Mouse (Mus musculus): ENCODE measurements around the gene Atg4c.
A peak's percentile ranks its signal among the peaks of the same experiment; 100 is the strongest.

The Atg4c gene

DNA sequence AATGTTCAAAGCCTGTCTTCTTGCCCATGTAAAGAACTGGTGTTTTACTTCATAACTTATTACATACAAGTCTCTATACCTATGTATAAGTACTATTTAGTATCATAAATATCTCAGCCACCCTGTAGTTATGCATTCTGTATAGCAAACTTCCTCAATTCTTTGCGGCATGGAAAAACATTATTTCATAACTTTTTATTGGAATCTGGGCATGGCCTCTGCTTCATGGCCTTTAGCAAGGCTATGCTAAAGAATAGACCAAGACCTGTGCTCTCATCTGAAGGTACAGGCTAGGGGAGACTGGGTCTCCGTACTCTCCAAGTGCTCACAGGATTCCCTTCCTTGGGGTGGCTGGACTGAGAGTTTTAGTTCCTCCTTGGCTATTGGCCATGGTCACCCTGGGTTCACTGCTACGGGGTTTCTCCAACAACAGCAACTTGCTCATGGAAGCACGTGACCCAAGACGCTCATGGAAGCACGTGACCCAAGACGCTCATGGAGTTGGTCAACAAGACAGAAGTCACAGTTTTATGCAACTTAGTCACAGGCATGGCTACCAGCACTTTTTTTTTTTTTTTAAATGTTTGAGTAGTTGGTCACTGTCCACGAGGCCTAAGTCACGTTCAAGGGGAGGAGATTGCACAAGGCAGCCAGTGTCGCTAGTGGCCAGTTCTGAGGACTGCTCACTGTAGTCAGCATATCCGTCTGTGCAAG lies 7.2 kb upstream of the Atg4c start:
- DNase-seq, result no peak

DNA sequence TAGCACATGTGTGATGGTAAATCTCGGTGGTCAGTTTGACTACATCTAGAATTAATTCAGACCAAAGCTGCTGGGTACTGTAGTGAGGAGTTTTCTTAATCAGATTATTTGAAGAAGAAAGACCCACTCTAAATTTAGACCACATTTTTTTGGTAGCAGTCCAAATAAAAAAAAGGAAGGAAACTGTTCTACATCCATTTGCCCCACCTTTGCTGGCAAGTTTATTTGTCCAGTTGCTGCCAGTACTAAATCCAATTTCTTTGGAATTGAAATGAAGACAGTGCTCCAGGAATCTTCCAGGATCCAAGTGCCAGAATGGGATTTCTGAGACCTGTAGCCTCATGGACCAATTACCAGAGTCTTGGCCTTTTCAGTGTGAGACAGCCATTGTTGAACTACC lies 1.1 kb upstream of the Atg4c start:
- DNase-seq, result no peak

DNA sequence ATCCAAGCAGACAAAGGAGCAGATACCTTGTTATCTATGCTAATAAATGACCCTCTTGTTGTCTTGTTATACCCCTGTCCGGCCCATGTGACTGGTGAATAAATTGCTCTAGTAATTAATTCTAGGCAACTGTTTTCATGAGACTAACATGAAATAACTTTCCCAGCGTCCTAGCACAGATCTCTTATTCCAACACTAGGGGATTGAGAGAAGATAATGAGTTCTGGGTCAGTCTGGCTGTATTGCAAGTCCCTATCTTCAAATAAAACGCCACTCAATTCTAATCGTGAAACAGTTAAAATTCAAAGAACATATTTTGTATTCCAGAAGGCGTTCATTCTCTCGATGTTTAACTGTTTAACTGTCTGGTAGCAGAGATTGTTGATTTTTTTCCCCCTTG lies 520 bp upstream of the Atg4c start:
- no peak for DNase-seq

DNA sequence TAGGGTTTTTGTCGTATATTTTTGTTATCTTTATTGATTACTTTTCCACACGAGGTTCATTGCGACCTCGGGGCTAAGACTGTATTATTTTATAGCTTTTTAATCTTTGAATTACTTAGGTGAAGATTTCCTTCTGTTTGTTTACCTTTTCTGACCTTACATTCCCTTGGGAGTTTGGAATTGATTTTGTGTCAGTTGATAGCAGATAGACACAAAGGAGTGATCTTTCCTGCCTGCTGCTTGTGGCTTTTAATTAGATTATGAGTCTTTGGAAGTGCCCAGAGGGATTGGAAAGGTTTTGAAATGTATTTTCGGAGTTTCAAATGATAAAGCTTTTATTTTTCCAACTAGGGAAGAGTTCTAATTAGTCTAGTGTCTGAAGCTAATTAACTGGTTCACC lies 1.1 kb downstream of the Atg4c start:
- no peak for DNase-seq

DNA sequence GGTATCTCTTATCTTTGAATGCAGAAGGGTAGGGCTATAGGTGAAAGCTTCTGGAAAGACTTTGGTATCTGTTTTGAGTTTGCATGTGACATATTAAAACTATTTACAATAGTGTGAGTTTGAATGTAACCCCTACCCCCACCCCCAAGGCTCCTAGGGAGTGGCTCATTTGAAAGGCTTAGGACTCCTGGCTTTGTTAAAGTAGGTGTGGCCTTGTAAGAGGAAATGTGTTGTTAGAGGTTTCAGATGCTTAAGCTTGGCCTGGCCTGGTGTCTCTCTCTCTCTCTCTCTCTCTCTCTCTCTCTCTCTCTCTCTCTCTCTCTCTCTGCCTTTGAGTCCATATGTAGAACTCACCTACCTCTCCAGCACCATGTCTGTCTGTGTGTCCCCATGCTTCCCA lies 5.0 kb downstream of the Atg4c start:
- no peak for DNase-seq

DNA sequence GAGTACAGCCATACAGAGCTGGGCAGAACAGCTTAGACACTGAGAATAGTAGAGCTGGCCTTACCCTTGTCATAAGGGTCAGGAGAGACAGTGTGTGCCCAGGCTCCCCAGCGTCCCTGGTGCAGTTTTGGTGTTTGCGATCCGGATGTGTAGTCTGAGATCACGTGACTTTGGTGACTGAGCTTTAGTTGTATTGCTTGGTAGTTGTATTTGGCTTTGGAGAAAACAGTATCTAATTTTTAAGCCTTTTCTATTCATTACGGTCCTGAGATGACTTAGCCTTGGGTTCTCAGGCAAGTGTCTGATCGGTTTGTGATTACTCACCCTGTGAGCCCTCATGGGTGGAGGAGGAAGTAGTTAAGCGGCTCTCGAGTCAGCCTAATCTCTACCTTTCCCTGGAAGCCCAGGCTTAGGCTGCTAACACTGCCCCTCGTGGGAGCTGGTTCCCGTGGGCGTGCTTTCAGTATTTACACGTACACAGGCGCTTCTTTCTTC lies 6.1 kb downstream of the Atg4c start:
- DNase-seq, result no peak

DNA sequence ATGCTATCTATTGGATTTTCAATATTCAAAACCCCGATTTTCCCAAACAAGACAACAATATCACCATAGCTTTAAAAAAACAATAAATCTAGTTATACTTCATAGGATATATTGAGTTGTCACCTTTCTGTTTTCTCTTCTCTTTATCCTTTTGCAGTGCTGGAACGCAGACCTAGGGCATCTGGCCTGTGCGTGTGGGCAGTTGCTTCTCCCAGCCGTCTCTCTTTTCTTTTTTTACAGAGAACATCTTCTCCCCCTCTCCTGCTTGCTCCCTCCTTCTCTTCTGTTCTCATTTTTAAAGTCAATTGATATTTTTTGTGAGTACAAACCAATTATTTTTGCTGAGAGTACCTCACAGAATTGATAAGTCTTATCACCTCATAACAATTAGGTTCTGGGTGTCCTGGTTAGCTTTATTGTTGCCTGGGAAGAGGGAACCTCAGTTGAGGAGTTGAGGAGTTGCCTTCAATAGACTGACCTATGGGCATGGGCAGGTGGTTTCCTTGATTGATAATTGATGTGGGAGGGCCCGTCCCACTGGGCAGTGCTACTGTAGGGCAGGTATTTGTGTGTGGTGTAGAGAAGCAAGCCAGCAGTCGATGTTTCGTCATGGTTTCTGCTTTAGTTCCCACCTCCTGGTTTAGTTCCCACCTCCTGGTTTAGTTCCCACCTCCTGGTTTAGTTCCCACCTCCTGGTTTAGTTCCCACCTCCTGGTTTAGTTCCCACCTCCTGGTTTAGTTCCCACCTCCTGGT lies 6.8 kb downstream of the Atg4c start:
- DNase-seq, result no peak

DNA sequence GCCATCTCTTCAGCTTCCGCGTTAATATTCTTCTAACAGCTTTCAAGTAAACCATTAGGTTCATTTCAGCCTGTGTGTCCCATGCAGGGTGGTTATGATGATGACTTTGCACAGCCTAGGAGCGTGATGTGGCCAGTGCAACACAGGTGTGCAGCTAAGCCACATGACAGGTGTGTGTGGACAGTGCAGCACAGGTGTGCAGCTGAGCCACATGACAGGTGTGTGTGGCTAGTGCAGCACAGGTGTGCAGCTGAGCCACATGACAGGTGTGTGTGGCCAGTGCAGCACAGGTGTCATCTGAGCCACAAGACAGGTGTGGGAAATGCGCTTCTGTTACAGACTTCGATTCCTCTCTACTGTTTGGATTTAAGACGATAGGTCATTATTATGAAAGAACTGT lies 12.0 kb downstream of the Atg4c start:
- no peak for DNase-seq

DNA sequence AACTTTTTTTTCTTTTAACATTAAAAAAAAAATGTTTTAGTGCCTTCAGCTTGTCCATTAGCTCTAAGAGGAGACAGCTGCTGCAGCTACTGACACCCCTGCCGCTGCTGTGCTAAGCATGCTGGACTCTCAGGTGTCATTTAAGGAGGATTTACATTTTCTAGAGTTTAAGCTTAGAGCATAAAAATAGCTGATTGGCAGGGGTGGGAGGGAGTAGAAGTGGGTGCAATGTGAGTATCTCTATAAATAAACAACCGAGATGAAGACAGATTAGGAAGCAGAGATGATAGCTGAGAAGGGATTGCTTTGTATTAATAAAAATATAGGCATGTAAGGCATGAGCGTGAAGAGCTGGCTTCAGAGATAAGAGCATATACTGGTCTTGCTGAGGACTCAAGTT lies 12.6 kb downstream of the Atg4c start:
- DNase-seq, result no peak

DNA sequence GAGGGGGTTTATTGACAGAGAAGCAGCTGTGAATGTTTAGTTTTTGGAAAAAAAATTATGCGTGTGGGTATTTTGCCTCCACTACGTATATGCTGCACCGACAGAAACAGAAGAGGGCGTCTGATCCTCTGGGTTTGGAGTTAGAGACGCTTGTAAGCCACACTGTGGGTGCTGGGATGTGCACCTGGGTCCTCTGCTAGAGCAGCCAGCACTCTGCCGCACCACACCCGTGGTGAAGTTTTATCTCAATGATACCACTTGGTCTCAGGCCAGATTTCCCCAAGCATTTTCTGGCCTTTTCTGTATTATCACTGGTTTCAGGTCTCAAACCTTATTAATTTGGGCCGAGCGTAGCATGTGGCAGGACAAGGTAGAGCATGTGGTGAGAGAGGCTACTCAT lies 16.4 kb downstream of the Atg4c start:
- DNase-seq, result no peak

DNA sequence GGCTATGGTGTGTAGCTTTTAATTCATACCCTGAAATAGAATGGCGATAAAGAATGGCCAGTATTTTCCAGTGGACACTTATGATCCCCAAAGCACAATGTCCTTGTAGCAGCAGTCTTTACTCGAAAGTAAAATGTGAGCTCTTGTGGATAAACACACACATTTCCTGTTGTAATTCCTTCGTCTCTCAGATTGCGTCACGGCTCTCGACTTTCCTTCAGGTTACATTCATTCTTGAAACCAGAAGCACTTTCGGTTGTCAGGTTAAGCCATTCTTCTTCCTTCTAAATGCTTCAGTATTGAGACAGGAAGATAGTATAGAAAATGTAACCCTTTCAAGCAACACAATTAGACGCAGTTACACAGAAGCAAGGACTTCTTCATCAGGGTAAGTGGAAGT lies 17.9 kb downstream of the Atg4c start:
- DNase-seq, result no peak

DNA sequence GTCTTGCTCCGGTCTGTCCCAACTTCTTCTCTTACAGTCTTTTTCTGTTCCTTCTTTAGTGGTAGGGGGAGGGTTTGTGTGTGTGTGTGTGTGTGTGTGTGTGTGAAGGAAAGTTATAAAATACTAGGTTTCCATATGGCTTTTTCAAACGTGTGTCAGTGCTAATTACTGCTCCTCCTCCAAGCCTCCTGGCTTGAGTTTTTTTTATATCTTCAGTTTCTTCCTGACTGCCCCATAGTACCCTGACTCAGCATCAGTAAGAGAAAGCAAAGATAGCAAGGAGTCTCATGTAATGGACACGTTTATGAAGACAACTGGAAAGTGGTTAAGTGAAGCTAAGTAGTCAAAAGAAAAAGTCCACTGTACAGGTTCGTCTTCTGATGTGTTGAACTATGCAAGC lies 19.4 kb downstream of the Atg4c start:
- no peak for DNase-seq

DNA sequence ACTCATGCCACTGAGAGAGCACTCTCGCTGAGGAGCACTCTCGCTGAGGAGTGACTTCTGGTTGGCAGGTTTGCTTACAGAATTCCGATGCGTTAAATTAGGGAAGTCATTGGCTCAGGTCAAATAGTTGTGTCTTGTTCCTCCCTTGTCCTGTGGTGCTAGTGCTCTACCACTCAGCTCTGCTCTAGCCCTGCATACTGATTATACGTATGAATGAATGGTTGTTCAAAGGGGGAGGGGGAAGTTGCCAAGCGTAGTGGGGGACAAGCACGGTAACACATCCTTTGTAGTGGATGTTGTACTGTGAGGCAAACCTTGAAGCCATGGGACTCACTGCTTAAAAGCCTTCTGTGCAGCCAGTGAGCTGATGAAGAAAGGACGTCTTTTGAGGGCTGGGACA lies 28.5 kb downstream of the Atg4c start:
- no peak for DNase-seq

DNA sequence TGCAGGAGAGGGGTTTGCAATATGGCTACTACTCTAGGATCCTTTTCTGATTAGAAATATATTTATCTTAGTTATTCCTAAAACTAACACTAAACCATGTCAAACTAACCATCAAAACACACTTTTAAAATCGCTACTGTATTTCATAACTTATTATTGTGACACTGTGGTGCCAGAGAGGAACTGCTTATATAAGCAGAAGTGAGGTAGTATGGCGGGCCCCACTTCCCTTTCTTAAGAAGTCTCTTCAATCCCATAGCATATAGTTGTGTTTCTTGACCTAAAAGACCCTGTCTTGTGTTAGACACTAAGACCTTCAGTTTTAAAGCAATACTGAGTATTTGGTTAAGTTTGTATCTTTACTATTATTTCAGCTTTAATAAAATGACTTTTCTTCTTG lies 31.1 kb downstream of the Atg4c start:
- DNase-seq, result no peak

DNA sequence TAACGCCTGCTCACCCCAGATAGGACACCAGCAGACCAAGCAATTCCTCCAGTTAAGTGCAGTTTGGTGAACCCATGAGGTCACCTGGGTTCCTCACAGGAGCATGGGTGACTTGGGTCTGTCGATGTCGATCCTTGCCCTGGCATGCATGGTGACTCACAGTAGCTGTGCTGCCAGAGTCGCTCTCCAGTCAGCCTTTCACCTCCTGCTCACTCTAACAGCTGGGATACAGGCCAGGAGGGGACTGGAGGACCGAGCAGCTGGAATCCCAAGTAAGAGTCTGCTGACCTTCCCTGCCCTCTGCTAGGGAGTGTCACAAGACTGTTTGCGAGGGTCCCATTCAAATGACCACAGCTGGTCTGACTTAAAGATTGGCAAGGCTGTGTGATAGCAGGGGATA lies 33.5 kb downstream of the Atg4c start:
- no peak for DNase-seq

DNA sequence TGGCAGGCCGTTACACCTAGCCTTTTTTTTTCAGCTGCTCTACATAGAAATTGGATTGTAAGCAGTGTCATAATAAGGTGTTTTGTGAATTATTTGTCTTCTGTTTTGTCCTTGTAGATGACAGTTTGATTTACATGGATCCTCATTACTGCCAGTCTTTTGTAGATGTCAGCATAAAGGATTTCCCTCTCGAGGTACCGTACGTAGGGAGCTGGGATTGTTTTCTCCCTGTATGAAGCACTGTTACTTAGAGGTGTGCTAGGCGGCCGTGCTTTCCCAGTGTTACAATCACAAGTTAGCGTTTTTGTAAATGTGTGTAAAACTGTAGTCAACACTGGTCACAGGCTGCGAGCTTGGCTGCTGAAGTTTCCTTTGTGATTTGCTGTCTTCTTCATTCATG lies 35.6 kb downstream of the Atg4c start:
- no peak for DNase-seq

DNA sequence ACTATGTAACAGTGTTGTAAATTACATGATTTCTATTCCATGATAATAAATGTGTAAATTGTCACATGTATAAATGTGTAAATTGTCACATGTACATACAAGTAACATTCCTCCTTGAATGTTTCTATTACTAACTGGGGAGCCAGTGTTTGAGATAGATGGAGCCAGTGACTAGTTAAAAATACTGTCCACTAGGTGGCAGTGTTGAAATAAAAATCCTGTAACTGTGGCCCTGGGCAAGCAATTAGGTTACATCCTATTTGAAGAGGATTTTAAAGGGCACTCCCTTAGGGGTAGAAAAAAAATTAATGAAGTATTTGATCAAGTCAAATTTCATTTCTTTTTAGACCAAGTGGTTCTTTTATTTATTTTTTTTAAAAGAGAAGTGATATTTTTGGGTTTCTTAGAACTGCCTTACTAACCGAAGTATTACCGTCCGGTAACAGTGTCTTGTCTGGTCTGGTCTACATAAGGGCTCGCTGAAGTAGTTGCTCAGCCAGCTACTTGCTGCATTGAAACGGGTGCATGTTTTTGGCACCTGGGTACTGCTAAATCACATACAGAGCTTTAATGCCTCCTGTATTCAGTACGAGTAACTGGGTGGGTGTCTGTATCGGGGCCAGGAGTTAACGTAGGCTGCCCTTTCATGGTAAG lies 41.6 kb downstream of the Atg4c start:
- DNase-seq, result peak; percentile 50 to 82

DNA sequence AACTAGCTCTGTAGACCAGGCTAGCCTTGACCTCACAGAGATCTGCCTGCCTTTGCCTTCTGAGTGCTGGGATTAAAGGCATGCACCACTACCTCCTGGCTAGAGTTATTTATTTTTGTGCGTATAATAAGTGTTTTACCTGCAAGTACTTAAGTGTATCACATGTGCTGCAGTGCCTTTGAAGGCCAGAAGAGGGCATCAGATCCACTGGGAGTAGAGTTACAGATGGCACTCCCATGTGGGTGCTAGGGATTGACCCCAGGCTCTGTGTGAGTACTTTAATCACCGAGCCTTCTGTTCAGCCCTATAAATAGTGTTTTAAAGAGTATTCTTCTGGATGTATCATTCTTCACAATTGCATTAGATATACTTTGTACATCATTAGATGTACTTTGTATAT lies 44.6 kb downstream of the Atg4c start:
- DNase-seq, result peak in 1 of 2 experiments; percentile 15

DNA sequence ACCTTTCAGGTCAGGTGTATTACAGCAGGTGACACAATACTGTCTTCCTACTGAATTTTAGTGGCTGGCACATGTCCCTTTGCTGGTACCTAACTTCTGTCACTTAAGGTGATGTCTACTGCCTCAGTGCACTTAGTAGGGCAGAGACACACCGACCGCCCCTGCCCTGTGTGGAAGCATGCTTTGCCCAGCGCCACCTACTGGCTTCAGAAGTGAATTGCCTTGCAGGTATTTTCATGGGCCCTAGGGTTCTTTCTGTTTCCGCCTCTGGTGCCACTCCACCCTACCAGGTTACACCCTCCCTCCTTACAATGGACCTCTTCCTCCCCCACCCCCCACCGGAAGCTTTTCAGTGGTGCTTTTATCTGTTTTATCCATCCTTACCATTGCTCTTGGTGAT lies 47.9 kb downstream of the Atg4c start:
- no peak for DNase-seq

DNA sequence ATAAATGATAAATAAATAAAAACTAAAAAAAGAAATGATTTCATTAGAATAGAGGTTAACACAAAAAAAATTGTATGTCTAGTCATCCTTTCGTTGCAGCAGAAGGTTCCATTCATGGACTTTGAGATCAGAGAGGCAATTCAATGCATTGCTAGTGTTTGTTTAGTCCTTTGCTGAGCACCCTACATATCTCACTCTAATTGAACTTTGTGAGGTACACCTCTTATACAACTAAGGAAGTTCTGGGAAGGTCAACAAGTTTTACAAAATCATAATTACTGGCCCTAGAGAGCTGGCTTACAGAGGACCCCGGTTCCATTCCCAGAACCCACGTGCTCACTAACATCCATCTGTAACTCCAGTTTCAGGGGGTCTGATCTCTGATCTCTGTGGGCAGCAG lies 55.6 kb downstream of the Atg4c start:
- DNase-seq, result no peak

DNA sequence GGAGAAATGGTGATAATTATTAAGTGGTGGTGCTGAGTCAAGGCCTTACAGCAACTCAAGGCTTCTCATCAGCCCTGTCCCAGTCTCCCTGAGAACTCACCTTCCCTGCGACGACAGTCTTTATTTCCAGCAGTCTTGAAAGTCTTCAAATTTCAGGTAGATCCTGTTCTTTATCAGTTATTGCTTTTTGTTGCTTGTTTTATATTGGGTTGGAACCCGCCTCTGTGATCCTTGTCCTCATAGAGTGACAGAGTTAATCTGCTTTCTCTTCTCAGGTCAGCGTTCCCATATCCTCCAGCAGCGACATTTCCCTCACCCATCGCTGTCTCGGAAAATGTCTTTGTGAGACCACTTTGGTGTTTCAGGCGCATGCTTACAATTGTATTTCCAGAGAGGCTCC lies 56.1 kb downstream of the Atg4c start:
- DNase-seq, result no peak

DNA sequence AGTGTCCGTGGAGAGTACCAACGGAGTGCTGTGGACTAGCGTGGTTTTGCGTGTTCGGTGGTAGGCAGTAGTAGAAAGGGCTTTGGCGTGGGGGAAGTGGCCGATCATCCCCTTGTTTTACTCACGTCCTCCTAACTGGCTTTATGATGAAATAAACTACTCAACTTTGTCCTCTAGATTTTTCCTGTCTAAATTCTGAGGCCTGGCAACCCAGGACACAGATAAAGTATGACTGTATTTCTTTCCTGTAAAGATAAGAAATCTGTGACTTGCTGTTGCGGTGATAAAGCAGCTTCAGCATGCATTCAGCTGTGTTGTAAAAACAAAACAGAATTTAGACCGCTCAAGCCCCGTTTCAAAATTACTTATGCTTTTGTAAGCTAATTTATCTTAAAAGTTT lies 59.2 kb downstream of the Atg4c start:
- DNase-seq, result no peak

DNA sequence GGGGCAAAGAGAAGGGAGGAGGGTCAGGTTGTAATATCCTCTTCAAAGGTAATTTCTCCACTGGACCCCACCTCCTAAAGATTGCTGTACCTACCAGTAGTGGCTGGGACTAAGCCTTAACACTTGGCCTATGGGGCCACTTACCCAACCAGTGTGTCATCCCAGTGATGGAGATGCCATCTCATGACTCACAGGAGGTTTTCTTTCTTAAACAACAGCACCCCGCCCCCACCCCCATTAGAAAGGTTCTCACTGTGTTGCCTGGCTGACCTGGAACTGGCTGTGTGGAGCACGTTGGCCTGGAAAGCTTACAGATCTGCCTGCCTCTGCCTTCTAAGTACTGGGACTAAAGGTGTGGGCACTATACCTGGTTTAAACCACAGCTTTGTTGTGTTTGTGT lies 69.5 kb downstream of the Atg4c start:
- no peak for DNase-seq

DNA sequence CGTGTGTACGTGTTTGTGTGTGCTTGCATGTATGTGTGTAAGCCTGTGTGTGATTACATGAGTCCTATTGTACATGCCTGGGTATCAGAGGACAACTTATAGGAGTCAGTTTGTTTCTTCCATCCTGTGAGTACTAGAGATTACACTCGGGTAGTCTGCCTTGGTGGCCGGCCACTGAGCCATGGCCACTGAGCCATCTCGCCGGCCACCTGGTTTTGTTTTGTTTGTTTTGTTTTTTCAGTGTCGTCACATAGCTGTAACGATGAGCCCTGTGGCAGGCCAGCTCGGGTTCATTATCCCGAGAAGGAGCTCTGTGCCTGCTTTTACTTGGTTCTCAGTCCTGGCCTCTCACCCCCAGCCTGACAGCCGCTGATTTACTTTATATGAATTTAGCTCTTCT lies 69.9 kb downstream of the Atg4c start:
- DNase-seq, result no peak
